Mouse (Mus musculus) kidney, postnatal 36 days (tissue): ENCODE measurements around the gene Tnp2.

ENCODE experiments used
- DNase-seq, 2 experiments: peaks; one replicate each; pipeline ENCODE4 v3.0.0; 2021 to 2022; ENCODE audit warnings: mixed read lengths in 2 of 2

The Tnp2 gene

DNA sequence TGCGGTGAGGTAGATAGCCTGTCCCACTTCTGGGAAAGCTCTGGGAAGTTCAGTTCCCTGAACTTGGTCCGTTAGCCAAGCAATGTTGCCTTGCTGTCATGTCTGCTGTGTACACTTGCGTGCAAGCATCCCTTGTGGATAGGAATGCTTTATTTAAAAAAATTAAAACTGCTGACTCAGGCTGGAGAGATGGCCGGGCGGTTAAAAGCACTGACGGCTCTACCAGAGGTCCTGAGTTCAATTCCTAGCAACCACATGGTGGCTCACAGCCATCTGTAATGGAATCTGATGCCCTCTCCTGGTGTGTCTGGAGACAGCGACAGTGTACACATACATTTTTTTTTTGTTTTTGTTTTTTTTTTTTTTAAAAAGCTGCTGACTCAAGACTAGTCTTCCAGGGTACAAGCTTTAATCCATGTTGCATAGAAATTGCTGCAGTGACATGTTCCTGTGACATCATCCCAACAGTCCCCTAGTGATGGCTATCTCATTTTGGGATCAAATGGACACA lies 857 bp downstream of the Tnp2 start:
- DNase-seq, result no peak

DNA sequence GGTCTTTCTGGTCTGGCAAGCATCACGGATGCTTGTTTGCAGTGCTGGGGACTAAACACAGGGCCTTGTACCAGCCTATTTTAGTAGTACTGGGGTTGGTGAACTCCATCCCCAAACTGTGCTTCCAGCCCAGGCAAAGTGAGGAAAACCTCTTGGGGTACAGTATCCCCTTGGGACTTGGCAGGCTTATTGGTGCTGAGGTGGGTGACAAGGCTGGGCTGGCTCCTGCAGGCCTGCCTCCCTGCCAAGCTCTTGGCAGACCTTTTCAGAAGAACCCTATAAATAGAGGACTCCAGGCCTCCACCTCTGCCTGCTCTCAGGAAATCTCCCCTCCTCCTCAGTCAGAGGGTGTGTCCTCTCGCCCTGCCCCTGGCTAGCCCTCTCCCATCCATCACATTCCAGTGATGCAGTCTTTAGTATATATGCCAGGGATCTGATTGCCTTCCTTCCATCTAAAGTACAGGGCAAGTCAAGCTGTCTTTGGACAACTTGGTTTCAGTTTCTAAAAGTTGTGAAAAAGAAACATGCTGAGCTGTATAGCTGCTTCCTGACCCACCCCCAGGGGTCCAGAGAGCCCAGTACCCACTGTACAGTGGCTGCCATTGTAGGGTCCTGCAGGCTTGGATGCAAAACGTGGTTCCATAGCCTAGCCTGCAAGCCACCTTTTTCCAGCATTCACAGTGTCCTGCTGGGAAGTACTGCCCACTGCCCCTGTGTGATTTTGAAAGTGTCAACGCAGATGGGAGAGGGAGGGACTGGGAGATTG lies 1.5 kb downstream of the Tnp2 start:
- peak in 1 of 2 experiments; percentile 7 for DNase-seq

GRCm38 (mm10) chr16:10786288-10786687 lies 2.2 kb downstream of the Tnp2 start:
- DNase-seq, result peak; percentile 88 to 89

DNA sequence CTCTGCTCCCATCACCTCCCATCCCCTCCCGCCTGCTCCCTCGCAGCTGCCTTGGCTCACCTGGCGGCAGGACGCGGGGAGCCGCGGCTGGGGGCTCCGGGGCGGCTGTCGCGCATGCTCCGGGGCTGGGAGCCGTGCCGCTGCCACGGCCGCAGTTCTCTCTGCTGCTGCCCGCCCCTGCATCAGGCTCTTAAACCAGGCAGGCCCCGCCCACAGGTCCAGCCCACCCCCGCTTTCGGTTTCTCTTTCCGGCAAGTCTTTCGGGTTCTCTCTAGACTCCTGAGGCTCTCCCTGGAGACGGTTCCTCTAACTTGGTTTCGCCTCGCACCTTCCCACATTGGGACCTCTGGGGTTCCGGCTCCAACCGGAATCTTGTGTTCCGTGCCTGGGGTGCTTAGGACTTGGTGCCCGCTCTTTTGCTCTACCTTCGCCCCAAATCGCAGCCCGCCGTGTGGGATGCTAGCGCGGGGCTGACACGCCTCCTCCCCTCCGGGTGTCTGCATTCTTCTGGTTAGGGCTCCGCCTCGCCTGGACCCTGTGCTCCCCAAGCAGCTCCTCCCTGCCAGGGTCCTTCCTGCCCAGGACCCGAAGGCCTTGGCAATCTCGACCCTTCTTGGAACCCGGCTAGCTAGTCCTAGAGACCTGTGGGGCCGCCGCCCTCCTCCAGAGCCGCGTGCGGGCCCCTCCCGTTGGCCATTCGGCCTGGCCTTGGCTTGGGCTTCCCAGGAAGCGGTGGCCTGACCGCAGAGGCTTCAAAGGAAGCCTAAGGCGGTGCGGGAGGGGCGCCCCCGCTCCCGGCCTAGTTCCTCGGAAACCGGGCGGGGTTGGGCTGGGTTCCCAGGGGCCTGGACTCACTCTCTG lies 2.9 kb downstream of the Tnp2 start, which contains the start of gene Socs1:
Gene Socs1, minus strand, starts transcription at position 166 of the 861 bp plus-strand sequence.
- peak; percentile 90 to 93 for DNase-seq

DNA sequence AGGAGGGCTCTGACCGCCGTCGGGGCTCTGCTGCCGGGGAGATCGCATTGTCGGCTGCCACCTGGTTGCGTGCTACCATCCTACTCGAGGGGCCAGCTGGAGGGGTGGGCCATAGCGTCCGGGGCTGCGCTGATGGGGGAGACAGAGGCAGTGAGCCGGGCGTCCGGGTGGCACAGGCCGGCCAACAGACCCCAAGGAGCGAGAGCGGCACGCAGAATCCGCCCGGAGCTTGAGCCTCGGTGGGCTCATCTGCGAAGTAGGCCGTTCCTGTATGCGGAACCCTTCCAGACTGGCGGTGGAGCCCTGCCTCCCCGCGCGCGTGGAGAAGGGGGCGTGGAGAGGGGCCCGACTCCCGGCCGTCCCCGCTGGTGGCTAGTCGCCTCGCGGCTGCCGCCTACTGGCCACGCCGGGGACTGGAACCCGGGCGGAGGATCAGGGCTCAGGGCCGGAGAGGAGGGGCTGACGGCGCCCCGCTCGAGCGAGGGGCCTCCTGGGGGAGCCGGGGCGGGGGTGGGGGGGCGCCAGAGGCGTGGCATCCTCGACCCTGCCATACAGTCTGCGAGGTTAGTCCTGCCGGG lies 3.6 kb downstream of the Tnp2 start:
- DNase-seq, result peak; percentile 86 to 94

DNA sequence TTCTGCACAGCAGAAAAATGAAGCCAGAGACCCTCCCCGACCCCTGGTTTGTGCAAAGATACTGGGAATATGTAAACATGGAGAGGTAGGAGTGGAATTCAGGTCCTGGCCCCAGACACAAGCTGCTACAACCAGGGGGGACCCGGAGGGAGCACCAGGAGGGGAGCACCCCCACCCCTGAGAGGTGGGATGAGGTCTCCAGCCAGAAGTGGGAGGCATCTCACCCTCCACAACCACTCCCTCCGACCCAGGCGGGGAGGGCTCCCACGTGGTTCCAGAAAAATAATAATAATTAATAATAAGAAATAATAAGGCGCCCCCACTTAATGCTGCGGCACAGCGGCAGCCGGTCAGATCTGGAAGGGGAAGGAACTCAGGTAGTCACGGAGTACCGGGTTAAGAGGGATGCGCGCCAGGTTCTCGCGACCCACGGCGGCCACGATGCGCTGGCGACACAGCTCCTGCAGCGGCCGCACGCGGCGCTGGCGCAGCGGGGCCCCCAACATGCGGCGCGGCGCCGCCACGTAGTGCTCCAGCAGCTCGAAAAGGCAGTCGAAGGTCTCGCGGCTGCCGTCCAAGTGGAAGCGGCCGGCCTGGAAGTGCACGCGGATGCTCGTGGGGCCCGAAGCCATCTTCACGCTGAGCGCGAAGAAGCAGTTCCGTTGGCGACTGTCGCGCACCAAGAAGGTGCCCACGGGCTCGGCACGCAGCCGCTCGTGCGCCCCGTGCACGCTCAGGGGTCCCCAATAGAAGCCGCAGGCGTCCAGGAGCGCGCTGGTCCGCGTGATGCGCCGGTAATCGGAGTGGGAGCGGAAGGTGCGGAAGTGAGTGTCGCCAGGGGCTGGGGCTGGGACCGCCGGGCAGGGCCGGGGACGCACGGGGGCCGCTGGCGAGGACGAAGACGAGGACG lies 4.3 kb downstream of the Tnp2 start:
- DNase-seq, result peak; percentile 9 to 61

- DNase-seq, result no peak
Measured at GRCm38 (mm10) chr16:10783451-10783850, 5.0 kb downstream of the Tnp2 start.

DNA sequence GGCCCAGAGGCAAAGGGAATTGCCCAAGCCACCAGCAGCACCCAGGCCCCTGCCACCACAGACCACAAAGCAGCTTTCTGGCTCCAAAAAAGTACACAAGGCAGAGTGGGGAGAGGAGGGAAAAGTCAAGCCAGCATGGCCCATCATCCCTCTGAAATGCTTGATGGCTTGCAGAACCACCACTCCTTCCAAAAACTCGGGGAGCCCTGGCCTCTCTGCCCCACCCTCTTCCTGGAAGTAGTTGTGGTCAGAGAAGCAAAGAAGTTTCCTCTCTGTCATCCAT lies 5.4 kb downstream of the Tnp2 start:
- no peak for DNase-seq

DNA sequence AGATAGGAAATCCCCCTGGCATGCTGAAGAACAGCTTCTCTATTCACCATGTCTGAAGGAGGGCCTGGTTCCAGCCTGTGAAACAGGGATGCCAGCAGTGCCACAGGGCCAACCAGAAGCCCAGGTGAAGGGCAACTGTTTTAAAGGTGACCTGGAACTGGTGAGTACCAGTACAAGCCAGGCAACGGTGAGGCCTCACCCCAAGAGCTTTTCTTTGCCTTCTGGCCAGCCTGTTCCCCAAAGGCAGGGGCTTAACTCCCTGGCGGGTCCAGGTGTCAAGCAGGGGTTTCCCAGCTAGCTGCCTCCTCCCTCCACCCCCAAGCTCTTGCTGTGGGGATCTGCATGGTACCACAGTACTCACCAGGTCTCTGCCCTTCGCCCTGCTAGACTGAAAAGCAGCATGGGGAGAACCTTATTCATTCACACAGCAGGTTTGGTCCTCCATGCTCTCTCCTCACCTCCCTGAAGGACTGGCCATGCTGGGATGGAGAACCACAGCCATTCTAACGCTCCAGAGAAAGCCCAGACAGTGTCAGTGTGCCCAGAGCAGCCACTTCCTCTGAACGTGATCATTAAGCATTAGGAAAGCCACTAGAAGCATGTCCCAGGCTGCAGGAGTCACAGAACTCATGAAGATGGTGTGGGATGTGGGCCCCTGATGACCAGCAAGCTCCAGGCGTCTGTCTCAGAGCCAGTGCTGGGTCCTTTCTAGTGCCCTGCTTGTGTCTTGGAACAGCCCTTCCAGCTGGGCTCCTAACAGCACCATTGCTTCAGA lies 5.9 kb downstream of the Tnp2 start:
- DNase-seq, result peak; percentile 15 to 22

GRCm38 (mm10) chr16:10781862-10782371 lies 6.5 kb downstream of the Tnp2 start:
- DNase-seq, result no peak

DNA sequence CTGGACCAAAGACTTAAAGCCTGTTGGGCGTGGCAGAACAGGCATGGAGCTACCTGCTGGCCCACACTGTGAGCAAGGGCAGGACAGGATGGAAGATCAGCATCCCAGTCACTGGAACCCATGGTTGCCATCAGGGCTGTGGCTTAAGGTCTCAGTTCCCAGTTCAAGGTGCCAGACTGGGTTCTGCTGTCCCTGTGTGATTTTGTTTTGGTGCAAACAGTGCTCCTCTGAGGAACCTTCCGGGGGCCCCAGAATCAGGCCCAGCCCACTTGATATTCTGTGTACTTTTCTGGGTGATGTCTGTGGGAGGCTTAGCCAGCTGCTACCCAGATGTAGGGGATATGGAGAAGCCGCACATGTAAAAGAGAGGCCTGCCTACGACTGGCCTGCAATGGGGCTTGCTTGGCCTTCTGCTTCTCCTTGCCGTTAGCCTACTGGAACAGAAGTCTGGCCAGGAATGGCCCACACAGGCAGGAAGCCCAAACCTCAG lies 7.8 kb downstream of the Tnp2 start:
- no peak for DNase-seq

DNA sequence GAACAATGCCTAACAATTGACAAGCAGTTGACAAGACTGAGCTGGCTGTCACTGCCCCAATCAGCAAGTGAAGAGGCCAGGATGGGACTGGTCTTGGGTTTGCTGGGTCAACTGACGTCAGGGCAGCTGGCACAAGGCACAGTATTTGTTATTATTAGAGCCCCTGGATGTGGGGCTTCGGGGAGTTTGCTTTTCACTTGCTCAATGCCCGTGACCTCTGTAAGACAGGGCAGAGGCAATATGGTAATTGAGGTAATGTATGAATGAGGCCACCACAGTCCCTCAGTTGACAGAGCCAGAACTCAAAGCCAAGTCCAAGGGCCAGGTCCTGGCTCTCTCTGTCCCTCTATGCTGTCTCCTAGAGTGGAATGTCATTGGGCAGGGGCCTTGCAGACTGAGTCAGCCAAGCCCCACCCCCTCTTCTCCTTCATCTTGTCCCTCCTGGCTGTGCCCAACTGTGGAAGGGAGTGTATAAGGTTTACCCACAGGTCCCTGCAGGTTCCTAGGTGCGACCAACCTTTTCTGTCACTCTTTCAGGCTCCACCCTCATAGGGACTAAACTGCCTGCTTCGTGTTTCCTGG lies 10.8 kb downstream of the Tnp2 start:
- peak in 1 of 2 experiments; percentile 10 for DNase-seq

GRCm38 (mm10) chr16:10776322-10776721 lies 12.1 kb downstream of the Tnp2 start:
- DNase-seq, result no peak

- DNase-seq, result no peak
Measured at GRCm38 (mm10) chr16:10774726-10775125, 13.7 kb downstream of the Tnp2 start.

- no peak for DNase-seq
Measured at GRCm38 (mm10) chr16:10773543-10773942, 14.9 kb downstream of the Tnp2 start.

- no peak for DNase-seq
Measured at GRCm38 (mm10) chr16:10771769-10772510, 16.5 kb downstream of the Tnp2 start.

DNA sequence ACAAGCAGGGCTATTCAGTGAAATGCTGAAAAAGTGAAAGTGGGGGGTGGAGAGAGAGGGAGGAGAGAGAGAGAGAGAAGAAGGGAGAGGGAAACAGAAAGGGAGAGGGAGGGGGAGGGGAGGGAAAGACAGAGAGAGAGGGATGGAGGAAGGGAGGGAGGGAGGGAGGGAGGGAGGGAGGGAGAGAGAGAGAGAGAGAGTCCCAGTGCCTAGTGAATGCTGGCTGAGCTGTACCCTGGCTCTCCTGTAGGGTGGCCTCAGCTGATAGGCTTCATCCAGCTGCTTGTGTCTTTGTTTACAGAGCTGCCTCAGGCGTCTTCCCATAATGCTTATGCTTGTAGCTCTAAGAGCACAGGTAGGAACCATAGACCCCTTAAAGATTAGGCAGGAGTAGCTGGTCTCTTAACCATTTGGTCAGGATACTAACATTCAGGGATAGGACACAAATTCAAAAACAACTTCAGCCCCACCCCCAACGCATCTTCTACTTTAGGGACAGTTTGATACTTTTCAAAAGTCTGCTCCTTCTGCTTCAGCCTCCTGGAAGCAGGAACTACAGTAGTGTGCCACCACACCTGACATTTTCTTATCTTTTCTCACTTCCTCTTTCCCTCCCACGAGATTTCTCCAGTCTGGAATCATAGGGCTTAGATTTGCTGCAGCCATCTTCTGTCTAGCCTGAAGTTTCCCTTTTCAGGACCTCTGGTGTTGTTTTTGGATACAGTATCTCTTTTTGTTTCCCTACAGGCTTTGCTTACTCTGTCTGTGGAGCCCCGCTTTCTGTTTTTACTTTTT lies 17.7 kb downstream of the Tnp2 start:
- DNase-seq, result no peak

DNA sequence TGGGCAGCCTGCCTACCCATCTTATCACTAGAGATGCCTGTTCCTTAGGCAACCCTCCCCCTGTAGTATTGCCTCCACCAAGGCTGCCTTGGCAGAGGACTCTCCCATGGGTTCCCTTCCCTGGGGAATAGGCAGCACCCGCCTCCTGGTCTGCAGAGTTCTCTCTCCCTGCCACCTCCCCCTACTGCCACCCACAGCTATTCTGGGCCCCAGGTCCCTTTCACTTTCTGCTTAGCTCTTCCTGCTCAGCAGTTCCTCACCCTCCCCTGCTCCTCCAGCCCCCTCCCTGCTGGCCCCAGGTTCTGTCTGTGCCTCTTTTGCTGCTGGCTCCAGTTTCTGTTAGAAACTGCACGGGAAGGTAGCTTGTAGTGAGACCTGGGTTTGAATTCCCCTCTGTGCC lies 18.8 kb downstream of the Tnp2 start:
- no peak for DNase-seq

- peak in 1 of 2 experiments; percentile 8 for DNase-seq
Measured at GRCm38 (mm10) chr16:10768821-10769220, 19.6 kb downstream of the Tnp2 start.
